In the genomic region with DNA sequence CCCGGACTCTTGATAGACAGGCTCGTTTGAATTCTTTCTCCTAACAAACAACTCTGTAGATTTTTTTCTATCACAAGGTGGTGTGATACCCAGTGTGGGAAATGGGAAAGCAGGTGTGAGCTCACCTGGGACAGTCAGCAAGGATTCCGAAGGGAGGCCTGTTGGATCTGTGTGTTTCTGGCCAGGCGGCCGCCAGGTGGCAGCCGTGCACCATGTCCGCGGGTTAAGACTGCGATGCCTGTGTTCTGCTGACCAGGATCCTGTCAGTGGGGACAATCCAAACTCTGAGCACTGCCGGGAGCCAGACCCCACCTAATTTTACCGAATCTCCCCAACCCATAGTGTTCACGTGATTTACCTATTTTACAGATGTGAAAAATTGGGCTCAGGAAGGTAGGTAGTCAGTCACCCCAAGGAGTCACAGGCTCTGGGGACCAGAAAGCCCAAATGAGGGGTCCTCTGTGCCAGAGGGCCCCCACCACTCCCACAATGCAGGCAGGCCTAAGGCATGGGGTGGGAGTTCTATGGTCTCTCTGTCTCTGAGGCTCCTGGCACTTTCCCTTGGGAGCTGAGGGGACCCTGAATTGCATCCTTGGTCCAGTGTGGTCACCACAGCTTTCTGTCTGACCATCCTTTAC, we compare ENCODE assay signal across 8 mouse cellular contexts.
DNase-seq lines count a peak whose midpoint lies in the region; ATAC-seq and TF ChIP-seq lines count a peak whose summit lies in the region.

No protein-coding gene starts in this region.

- H3K9ac ChIP-seq in MEL (ENCODE audit: control insufficient read depth, low read depth, low read length, poor library complexity, severe bottlenecking) = no peak overlapping the region
- H3K9ac ChIP-seq in lung, embryonic 14.5 days = no peak overlapping the region

- H3K27ac ChIP-seq in MEL (ENCODE audit: control insufficient read depth, low read depth, low read length) = no peak overlapping the region
- H3K27ac ChIP-seq in hindbrain, embryonic 10.5 days = peak overlapping the region; percentile 5; the same call in 1 of the 2 replicates
- peak overlapping the region; percentile 42; the same call in 1 of the 2 replicates for H3K27ac ChIP-seq in lung, embryonic 14.5 days (ENCODE audit: low read depth)
- no peak overlapping the region for H3K27ac ChIP-seq in olfactory bulb, adult 2 months (ENCODE audit: insufficient read depth, low read depth, low read length)

- no peaks in the 10 kb centered on the region for H3K27me3 ChIP-seq in MEL (ENCODE audit: control insufficient read depth in 1 of 2, insufficient read depth in 2 of 2, low read length in 2 of 2)
- no peaks in the 10 kb centered on the region for H3K27me3 ChIP-seq in hindbrain, embryonic 10.5 days (ENCODE audit: insufficient read depth, poor library complexity, severe bottlenecking)
- H3K27me3 ChIP-seq in lung, embryonic 14.5 days (ENCODE audit: insufficient read depth, low read length) = no peaks in the 10 kb centered on the region

- no peak overlapping the region for H3K4me2 ChIP-seq in lung, embryonic 14.5 days

- TF ChIP-seq RAD21 in MEL (IDR thresholded peaks at IDR 0.05; ENCODE audit: low read depth, low read length) = peak; percentile 96

- no peaks in the 10 kb centered on the region for H3K9me3 ChIP-seq in MEL (replicated peaks; ENCODE audit: insufficient read depth, low read length)
- H3K9me3 ChIP-seq in hindbrain, embryonic 10.5 days = no peaks in the 10 kb centered on the region
- no peaks in the 10 kb centered on the region for H3K9me3 ChIP-seq in lung, embryonic 14.5 days (ENCODE audit: low read depth, low read length)

- no peak for TF ChIP-seq EP300 in MEL (IDR thresholded peaks at IDR 0.05; ENCODE audit: low read depth in 1 of 2, low read length in 2 of 2)

- no peak overlapping the region for H3K4me3 ChIP-seq in MEL (ENCODE audit: control insufficient read depth in 1 of 2, insufficient read depth in 1 of 2, low read depth in 2 of 2, low read length in 2 of 2)
- no peak overlapping the region for H3K4me3 ChIP-seq in hindbrain, embryonic 10.5 days
- H3K4me3 ChIP-seq in lung, embryonic 14.5 days (ENCODE audit: low read depth, low read length) = no peak overlapping the region
- H3K4me3 ChIP-seq in olfactory bulb, adult 2 months (ENCODE audit: insufficient read depth, low read depth, low read length) = no peak overlapping the region

- ATAC-seq in lung, embryonic 14.5 days (ENCODE audit: insufficient read depth) = peak; percentile 88

- peaks cover 0 to 5% of the 10 kb centered on the region in 2 experiments; a peak in 1 of 4 replicates for H3K4me1 ChIP-seq in MEL (ENCODE audit: control insufficient read depth in 1 of 2, insufficient read depth in 2 of 2, low read length in 2 of 2)
- H3K4me1 ChIP-seq in hindbrain, embryonic 10.5 days (replicated peaks) = peaks cover 15% of the 10 kb centered on the region
- peaks cover 11% of the 10 kb centered on the region for H3K4me1 ChIP-seq in lung, embryonic 14.5 days (ENCODE audit: insufficient read depth)
- H3K4me1 ChIP-seq in olfactory bulb, adult 2 months (ENCODE audit: control insufficient read depth, insufficient read depth, low read length) = peaks cover 23% of the 10 kb centered on the region

- peak; percentile 73 for DNase-seq in MEL (ENCODE audit: low read depth, low spot score)
- DNase-seq in cerebellum, adult 9-10 months = peak; percentile 87
- DNase-seq in frontal cortex, adult 2 months (ENCODE audit: extremely low spot score in 1 of 2, low spot score in 1 of 2) = peak; percentile 41 to 89
- peak; percentile 85 for DNase-seq in hindbrain, embryonic 10.5 days (ENCODE audit: low spot score)
- peak; percentile 68 for DNase-seq in layer of hippocampus, adult 9-10 months (ENCODE audit: low spot score)
- DNase-seq in lung, embryonic 14.5 days = peak; percentile 91
- DNase-seq in testis, postnatal 14 days (ENCODE audit: low spot score) = peak; percentile 43

- 8% methylated on average over 12 of the region's 12 CpGs for WGBS in hindbrain, embryonic 10.5 days
- WGBS in lung, embryonic 14.5 days = 7% methylated on average over 12 of the region's 12 CpGs
- WGBS in olfactory bulb, adult 2 months = 11% methylated on average over 12 of the region's 12 CpGs

- no peaks in the 10 kb centered on the region for H3K36me3 ChIP-seq in MEL (ENCODE audit: control insufficient read depth in 1 of 2, insufficient read depth in 2 of 2, low read length in 2 of 2)
- peaks cover 8% of the 10 kb centered on the region for H3K36me3 ChIP-seq in hindbrain, embryonic 10.5 days
- H3K36me3 ChIP-seq in lung, embryonic 14.5 days (ENCODE audit: insufficient read depth) = peaks cover 8% of the 10 kb centered on the region; the same call in 1 of the 2 replicates

- no peak for TF ChIP-seq POLR2A in MEL (IDR thresholded peaks at IDR 0.05; ENCODE audit: control insufficient read depth in 1 of 2, insufficient read depth in 1 of 2, low read depth in 1 of 2, low read length in 2 of 2, poor library complexity in 1 of 2)
- no peak for TF ChIP-seq POLR2A in olfactory bulb, adult 2 months (IDR thresholded peaks at IDR 0.05; ENCODE audit: insufficient read depth, low read depth, low read length)

- H3K79me2 ChIP-seq in MEL (ENCODE audit: control insufficient read depth, insufficient read depth, low read length, poor library complexity) = no peaks in the 10 kb centered on the region

- TF ChIP-seq CTCF in MEL (IDR thresholded peaks at IDR 0.05 in 2 of 3, conservative IDR thresholded peaks at IDR 0.05 in 1 of 3; ENCODE audit: control insufficient read depth in 1 of 3, insufficient read depth in 1 of 3, low read depth in 2 of 3, low read length in 3 of 3, poor library complexity in 1 of 3, severe bottlenecking in 1 of 3) = peak; percentile 93 to 98 (median 95)
- peak; percentile 96 for TF ChIP-seq CTCF in lung, embryonic 14.5 days (IDR thresholded peaks at IDR 0.05; ENCODE audit: low read depth)
- peak; percentile 96 for TF ChIP-seq CTCF in olfactory bulb, adult 2 months (IDR thresholded peaks at IDR 0.05; ENCODE audit: insufficient read depth, low read depth, low read length)

TF ChIP-seq in MEL, 35 proteins besides CTCF, POLR2A, EP300 and RAD21:
- no peak for TF ChIP-seq CHD1 (IDR thresholded peaks at IDR 0.05; ENCODE audit: low read depth, low read length)
- no peak for TF ChIP-seq MYB (IDR thresholded peaks at IDR 0.05; ENCODE audit: low read depth, low read length)
- no peak for TF ChIP-seq HCFC1 (IDR thresholded peaks at IDR 0.05; ENCODE audit: low read depth, low read length)
- peak; percentile 96 for TF ChIP-seq SMC3 (IDR thresholded peaks at IDR 0.05; ENCODE audit: low read depth, low read length)
- TF ChIP-seq MAFK (IDR thresholded peaks at IDR 0.05; ENCODE audit: borderline replicate concordance, low read depth, low read length) = no peak
- no peak for TF ChIP-seq POLR2AphosphoS5 (IDR thresholded peaks at IDR 0.05; ENCODE audit: borderline replicate concordance, low read depth, low read length)
- TF ChIP-seq JUND (IDR thresholded peaks at IDR 0.05; ENCODE audit: low read depth, low read length) = no peak
- no peak for TF ChIP-seq MXI1 (IDR thresholded peaks at IDR 0.05; ENCODE audit: low read depth, low read length)
- TF ChIP-seq TCF12 (IDR thresholded peaks at IDR 0.05; ENCODE audit: low read depth, low read length) = no peak
- TF ChIP-seq USF1 (IDR thresholded peaks at IDR 0.05; ENCODE audit: low read depth, low read length) = no peak
- TF ChIP-seq TBP (IDR thresholded peaks at IDR 0.05; ENCODE audit: low read depth, low read length) = no peak
- no peak for TF ChIP-seq USF2 (IDR thresholded peaks at IDR 0.05; ENCODE audit: borderline replicate concordance in 1 of 2, insufficient read depth in 1 of 2, low read depth in 1 of 2, low read length in 2 of 2)
- peak; percentile 89 for TF ChIP-seq ZC3H11A (IDR thresholded peaks at IDR 0.05; ENCODE audit: low read depth, low read length)
- no peak for TF ChIP-seq MAZ (IDR thresholded peaks at IDR 0.05; ENCODE audit: low read depth, low read length)

Comparison
In these comparisons a context has a peak if more than half of its experiments do, and no peak if none do; other contexts are left out.
1. H3K27ac ChIP-seq: peak in hindbrain, embryonic 10.5 days (single experiment) and lung, embryonic 14.5 days (single experiment); none in MEL (single experiment) and olfactory bulb, adult 2 months (single experiment).
2. Peak in every context shown above with its lines, with median percentiles within 50 percentile points of each other: DNase-seq and CTCF ChIP-seq.